Mouse (Mus musculus) spleen, postnatal 4 days (tissue): Measurements from ENCODE around the gene Usp29.
"Not testable (repeated sequence)": the region's sequence is repeated elsewhere in the genome, so short reads cannot be mapped to it uniquely, and the experiment has no call there.

Source experiments
- DNase-seq, 2 experiments: peaks; one replicate each; pipeline ENCODE4 v3.0.0; 2022; ENCODE audit warnings: low spot score in 2 of 2

Usp29 gene

GRCm38 (mm10) chr7:6925926-6926730 is 195.8 kb downstream of the Usp29 start:
- DNase-seq = no peak

GRCm38 (mm10) chr7:6926731-6926995 is 196.3 kb downstream of the Usp29 start:
- no peak for DNase-seq

- no peak for DNase-seq
These were observed 198.9 kb downstream of the Usp29 start for GRCm38 (mm10) chr7:6929286-6929685.

- DNase-seq = no peak
These were observed 204.4 kb downstream of the Usp29 start for GRCm38 (mm10) chr7:6934741-6935140.

GRCm38 (mm10) chr7:6937040-6937439 is 206.7 kb downstream of the Usp29 start:
- peak; percentile 17 to 70 for DNase-seq

- DNase-seq = no peak
These were observed 210.4 kb downstream of the Usp29 start for GRCm38 (mm10) chr7:6940761-6941231.

GRCm38 (mm10) chr7:6948061-6948460 is 217.7 kb downstream of the Usp29 start:
- DNase-seq = not testable (repeated sequence)

- no peak for DNase-seq
These were observed 226.2 kb downstream of the Usp29 start for GRCm38 (mm10) chr7:6956576-6956975.

- DNase-seq = no peak
These were observed 228.2 kb downstream of the Usp29 start for GRCm38 (mm10) chr7:6958574-6958973.

GRCm38 (mm10) chr7:6973566-6973965 is 243.2 kb downstream of the Usp29 start:
- no peak for DNase-seq

GRCm38 (mm10) chr7:6976890-6977289 is 246.5 kb downstream of the Usp29 start:
- DNase-seq = no peak

GRCm38 (mm10) chr7:6995251-6995650 is 264.9 kb downstream of the Usp29 start, which contains the start of gene Aurkc:
Gene Aurkc (plus strand): TSS chr7:6995300.
- not testable (repeated sequence) for DNase-seq

- not testable (repeated sequence) for DNase-seq
These were observed 268.5 kb downstream of the Usp29 start for GRCm38 (mm10) chr7:6998914-6999313.

GRCm38 (mm10) chr7:7005441-7005840 is 275.1 kb downstream of the Usp29 start:
- DNase-seq = not testable (repeated sequence)
